Mouse (Mus musculus) C2C12 (cell line): ENCODE measurements around the gene Ripor2. TPM values are rescaled to one million over a fixed set of nuclear protein-coding genes. Genes with fewer than 3 reads are reported as not detected.
A peak's percentile ranks its signal among the peaks of the same experiment; 100 is the strongest.

Source experiments
- H3K27me3 ChIP-seq: one replicate; pipeline ENCODE4 v1.6.1; 2011; ENCODE audit not compliant: control insufficient read depth, insufficient read depth, insufficient read length
- H3K36me3 ChIP-seq: one replicate; pipeline ENCODE4 v1.6.1; 2011; ENCODE audit not compliant: control insufficient read depth, insufficient read depth
- H3K4me3 ChIP-seq: one replicate; pipeline ENCODE4 v1.5.1; 2011; ENCODE audit warnings: mild to moderate bottlenecking, control low read depth; ENCODE audit not compliant: poor library complexity, insufficient read depth, severe bottlenecking
- H3K79me2 ChIP-seq: one replicate; pipeline ENCODE4 v1.6.1; 2011; ENCODE audit not compliant: control insufficient read depth, insufficient read depth
- H3K79me3 ChIP-seq: one replicate; pipeline ENCODE4 v1.6.1; 2011; ENCODE audit warnings: low read depth, control low read depth
- H3ac ChIP-seq: one replicate; pipeline ENCODE3; 2011; ENCODE audit warnings: low read depth; ENCODE audit not compliant: control insufficient read depth, insufficient read length
- CEBPB ChIP-seq: IDR thresholded peaks from one replicate; pipeline ENCODE4 v1.6.1; 2011; ENCODE audit warnings: low read depth, mild to moderate bottlenecking, control low read depth, moderate library complexity
- CTCF ChIP-seq: IDR thresholded peaks from one replicate; pipeline ENCODE4 v1.5.1; 2011; ENCODE audit not compliant: control insufficient read depth, insufficient read depth, insufficient read length
- FOSL1 ChIP-seq: IDR thresholded peaks from one replicate; pipeline ENCODE4 v1.8.0; 2011; ENCODE audit warnings: mild to moderate bottlenecking, low read length; ENCODE audit not compliant: poor library complexity, insufficient read depth, severe bottlenecking
- MAX ChIP-seq: IDR thresholded peaks from one replicate; pipeline ENCODE4 v1.6.1; 2011; ENCODE audit warnings: mild to moderate bottlenecking, control low read depth
- MYOD1 ChIP-seq: IDR thresholded peaks from one replicate; pipeline ENCODE4 v1.6.1; 2011; ENCODE audit warnings: low read depth; ENCODE audit not compliant: control insufficient read depth, insufficient read length
- MYOG ChIP-seq: IDR thresholded peaks from one replicate; pipeline ENCODE4 v1.6.1; 2011; ENCODE audit not compliant: control insufficient read depth, insufficient read length; ENCODE audit errors: extremely low read depth
- USF1 ChIP-seq: IDR thresholded peaks from one replicate; pipeline ENCODE4 v1.6.1; 2011; ENCODE audit warnings: low read depth, mild to moderate bottlenecking, control low read depth, moderate library complexity
- polyA plus RNA-seq: library from polyadenylated mRNA; unstranded; fragments of >200 nt; fragmentation: generic; extraction: Trizol; gene quantifications from one replicate; pipeline ENCODE4 v1.2.1, GENCODE M21; 2012; ENCODE audit warnings: missing spikeins

Gene Ripor2
- polyA plus RNA-seq, 1 experiment = 0.23 TPM

DNA sequence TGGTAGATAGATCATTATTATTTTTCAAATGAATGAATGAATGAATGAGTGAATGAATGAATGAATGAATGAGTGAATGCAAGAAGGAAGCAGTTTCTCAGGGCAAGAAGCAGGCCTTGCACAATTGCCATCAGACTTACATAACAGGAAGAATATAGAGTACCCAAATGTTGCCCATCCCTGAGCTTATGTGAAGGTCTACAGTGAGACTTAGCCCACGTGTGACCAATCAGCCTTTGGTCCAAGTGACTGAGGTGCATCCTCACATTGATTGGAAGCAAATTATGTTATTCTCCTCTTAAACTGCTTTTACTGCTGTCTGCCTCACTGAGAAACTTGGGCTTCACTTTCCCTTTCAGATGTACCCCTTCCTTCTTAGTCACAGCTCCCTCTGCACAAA is 26.7 kb downstream of the Ripor2 start:
- Histone ChIP-seq H3ac (no peak overlapping the region), H3K36me3 (no peaks in the 10 kb centered on the region), H3K79me2 (no peaks in the 10 kb centered on the region), H3K4me3 (no peak overlapping the region), H3K27me3 (no peaks in the 10 kb centered on the region), H3K79me3 (no peaks in the 10 kb centered on the region)
- TF ChIP-seq MAX (no peak), CTCF (no peak), USF1 (no peak), MYOD1 (no peak)

DNA sequence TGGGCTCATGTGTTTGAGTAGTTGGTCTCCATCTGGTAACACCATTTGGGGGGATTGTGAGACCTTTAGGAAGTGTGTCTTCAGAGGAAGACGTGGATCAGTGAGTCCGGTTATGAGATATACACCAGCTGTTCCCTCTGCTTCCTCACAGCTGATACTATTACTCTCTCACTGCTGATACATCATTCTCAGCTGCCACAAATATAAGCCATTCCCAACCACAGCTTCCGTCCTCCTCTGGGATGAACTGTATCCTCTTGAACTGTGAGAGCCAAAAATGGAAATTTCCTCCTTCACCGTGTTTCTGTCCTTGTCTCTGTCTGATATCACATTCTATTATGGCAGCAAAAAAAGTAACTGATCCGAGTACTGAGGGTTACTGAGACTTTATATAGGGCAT is 28.9 kb downstream of the Ripor2 start:
- Histone ChIP-seq H3K36me3 (no peaks in the 10 kb centered on the region), H3K79me3 (no peaks in the 10 kb centered on the region), H3K4me3 (no peak overlapping the region), H3K27me3 (no peaks in the 10 kb centered on the region), H3ac (no peak overlapping the region), H3K79me2 (no peaks in the 10 kb centered on the region)
- TF ChIP-seq CEBPB = no peak
- TF ChIP-seq MYOD1 = peak; percentile 81

DNA sequence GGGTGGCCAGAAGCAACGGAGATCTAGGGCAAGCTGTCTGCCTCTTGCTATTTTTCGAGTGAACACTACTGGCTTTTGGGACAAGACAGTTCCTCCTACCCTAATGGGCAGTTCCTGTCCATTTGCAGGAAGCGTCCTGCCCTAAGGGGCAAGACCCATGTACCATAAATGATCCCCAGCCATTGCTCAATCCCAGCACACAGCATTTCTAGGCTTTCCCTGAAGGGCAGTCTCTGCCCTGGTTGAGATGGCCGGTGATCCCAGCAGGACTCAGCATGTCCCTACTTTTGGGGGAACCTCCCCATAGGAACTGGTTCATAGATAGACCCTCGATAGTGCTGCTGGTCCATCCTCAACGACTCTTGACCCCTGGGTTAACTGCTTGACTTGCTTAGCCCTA is 31.0 kb downstream of the Ripor2 start:
- no peak overlapping the region for H3ac ChIP-seq
- H3K79me2 ChIP-seq = no peaks in the 10 kb centered on the region
- H3K79me3 ChIP-seq = no peaks in the 10 kb centered on the region
- H3K36me3 ChIP-seq = no peaks in the 10 kb centered on the region
- H3K4me3 ChIP-seq = no peak overlapping the region
- H3K27me3 ChIP-seq = no peaks in the 10 kb centered on the region
- no peak for TF ChIP-seq MYOD1
- no peak for TF ChIP-seq USF1
- no peak for TF ChIP-seq FOSL1
- no peak for TF ChIP-seq MYOG
- no peak for TF ChIP-seq CEBPB
- TF ChIP-seq CTCF = no peak
- TF ChIP-seq MAX = no peak

DNA sequence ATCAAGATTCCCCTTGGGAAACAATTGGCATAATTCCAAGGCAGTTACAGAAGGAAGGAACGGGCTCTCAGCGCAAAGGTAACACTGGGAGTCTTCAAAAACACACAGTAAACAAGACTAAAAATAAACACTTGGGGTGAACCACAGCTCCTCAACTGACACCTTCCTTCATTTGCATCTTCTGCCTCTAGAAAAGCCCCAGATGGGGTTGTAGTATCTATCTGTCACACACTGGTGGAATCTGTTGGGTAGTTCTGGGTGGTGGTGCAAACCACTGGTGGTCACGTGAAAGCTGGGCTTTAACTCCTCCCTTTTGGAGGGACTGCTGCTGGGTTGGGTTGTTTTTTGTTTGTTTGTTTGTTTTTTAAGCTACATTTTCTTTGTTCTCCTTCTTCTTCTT is 31.4 kb downstream of the Ripor2 start:
- Histone ChIP-seq H3K36me3 (no peaks in the 10 kb centered on the region), H3K79me3 (no peaks in the 10 kb centered on the region), H3K27me3 (no peaks in the 10 kb centered on the region), H3K79me2 (no peaks in the 10 kb centered on the region), H3K4me3 (no peak overlapping the region), H3ac (no peak overlapping the region)
- no peak for TF ChIP-seq FOSL1
- TF ChIP-seq CTCF = no peak
- TF ChIP-seq MYOG = no peak
- no peak for TF ChIP-seq MYOD1
- no peak for TF ChIP-seq MAX
- TF ChIP-seq USF1 = no peak
- no peak for TF ChIP-seq CEBPB

DNA sequence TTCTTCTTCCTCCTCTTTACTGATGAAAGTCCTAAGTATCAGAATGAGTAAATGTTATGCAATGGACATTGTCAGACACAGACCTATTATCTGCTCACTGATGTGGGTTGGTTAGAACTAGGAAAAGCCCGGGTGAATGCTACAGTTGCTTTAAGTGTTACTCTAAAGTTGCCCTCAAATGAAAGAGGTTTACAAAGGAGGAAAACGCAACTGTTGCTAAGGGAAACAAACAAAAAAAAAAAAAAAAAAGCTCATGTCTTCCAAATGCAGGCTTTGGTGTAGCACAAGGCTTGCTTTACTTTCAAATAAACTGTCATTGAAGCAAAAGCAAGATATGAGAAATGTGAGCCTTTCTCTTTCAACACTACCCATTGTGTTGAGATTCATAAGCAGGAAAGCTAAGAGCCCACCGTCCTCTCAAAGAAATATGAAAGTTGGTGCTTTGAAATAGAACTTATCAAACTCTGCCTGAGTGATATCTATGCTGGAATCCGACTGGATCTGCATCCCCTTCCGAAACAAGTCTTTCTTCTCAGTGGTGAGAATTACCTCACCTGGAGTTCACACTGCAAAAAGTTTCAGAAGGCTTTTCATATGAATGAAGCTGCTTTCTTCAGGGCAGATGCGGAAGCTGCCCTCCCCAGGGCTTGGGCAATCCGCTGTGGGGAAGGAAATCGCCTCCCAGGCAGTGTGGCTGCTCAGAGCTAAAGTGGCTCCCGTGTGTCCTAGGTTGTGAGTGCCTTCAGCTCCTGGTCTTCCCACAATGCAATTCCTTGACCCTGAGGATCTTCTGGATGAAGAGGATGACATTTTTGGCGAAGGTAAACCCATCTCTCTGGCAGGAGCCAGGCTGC is 32.2 kb downstream of the Ripor2 start:
- no peaks in the 10 kb centered on the region for H3K36me3 ChIP-seq
- TF ChIP-seq USF1 (no peak), MYOD1 (no peak), CEBPB (no peak), CTCF (no peak), MYOG (no peak), FOSL1 (no peak), MAX (no peak)

DNA sequence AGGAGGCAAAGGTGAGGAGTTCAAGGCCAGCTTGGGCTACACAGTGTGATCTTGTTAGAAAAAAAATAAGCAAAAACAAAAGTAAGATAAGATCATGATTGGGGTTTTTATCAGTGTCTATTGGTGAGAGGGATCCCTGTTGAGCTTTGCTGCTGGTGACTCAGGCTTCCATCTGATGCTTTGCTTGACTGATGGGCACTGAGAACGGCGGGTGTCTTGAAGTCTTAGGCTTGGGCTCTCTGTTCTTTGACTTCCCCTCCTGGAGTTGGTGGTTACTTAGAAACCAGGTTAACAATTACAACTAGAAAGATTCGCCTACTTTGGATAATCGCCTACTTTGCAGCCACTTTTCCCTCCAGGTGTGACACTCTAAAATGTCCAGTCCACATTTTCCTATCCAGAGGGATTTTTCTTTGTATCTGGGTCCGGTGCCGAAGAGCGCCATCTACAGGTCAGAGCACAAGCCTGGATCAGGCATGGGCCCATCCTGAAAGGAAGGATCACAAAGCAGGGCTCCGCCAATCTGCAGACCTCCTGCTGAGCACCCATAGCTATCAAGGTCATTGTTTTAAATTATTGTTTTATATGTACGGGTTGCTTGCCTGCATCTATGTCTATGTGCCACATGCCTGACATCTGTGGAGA is 34.1 kb downstream of the Ripor2 start:
- TF ChIP-seq CTCF (peak; percentile 5), CEBPB (no peak)
- no peaks in the 10 kb centered on the region for H3K79me2 ChIP-seq
- no peaks in the 10 kb centered on the region for H3K27me3 ChIP-seq
- H3K4me3 ChIP-seq = no peak overlapping the region
- H3K79me3 ChIP-seq = no peaks in the 10 kb centered on the region
- no peak overlapping the region for H3ac ChIP-seq
- H3K36me3 ChIP-seq = no peaks in the 10 kb centered on the region

More for the DNA sequence above, 32.2 kb downstream of the Ripor2 start:
- Histone ChIP-seq H3K27me3 (no peaks in the 10 kb centered on the region), H3ac (no peak overlapping the region), H3K79me3 (no peaks in the 10 kb centered on the region), H3K4me3 (no peak overlapping the region), H3K79me2 (no peaks in the 10 kb centered on the region)
